Mouse (Mus musculus): ENCODE results near the gene Ostm1. TPM values are rescaled to one million over a fixed set of nuclear protein-coding genes. Genes with fewer than 3 reads are reported as not detected.

The Ostm1 gene
- polyA plus RNA-seq, 1 experiment: 5.8 TPM

GRCm38 (mm10) chr10:42632453-42633360 is 49.1 kb downstream of the Ostm1 start:
- TF ChIP-seq GATA1 (IDR thresholded peaks at IDR 0.05; ENCODE audit: low read length): no peak

DNA sequence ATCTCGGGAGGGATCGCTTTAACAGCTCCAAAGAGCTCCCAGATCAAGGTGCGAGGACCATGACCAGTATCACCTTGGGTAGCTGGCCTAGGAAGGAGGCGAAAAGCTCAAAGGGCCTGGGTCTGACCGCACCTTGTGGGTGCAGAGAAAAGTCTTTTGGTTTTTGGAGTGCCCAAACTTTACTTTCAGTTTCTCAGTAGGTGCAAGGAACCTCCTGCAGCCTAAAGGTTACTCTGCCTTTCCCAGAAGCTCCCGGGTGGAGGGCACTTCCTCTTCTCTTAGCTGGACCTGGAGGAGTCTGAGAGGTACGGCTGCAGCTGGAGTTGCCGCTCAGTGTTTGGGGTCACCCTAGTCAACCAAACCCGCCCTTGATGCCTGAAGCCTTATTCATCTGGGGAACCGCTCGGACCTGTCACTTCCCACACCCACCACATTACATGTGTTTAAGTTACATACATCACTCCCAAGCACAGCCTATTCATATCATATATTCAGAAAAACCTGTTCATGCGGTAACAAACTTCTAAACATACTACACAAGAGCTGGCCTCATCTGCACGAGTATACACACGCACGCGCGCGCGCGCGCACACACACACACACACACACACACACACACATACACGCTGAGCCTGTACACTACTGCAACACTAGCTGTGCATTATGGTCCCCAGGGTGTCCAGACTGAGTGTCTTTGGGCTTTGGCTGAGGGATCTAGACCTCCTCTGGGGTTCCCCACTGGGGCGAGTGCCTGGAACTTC is 49.9 kb downstream of the Ostm1 start:
- no peak for TF ChIP-seq GATA1 (IDR thresholded peaks at IDR 0.05; ENCODE audit: low read length)

DNA sequence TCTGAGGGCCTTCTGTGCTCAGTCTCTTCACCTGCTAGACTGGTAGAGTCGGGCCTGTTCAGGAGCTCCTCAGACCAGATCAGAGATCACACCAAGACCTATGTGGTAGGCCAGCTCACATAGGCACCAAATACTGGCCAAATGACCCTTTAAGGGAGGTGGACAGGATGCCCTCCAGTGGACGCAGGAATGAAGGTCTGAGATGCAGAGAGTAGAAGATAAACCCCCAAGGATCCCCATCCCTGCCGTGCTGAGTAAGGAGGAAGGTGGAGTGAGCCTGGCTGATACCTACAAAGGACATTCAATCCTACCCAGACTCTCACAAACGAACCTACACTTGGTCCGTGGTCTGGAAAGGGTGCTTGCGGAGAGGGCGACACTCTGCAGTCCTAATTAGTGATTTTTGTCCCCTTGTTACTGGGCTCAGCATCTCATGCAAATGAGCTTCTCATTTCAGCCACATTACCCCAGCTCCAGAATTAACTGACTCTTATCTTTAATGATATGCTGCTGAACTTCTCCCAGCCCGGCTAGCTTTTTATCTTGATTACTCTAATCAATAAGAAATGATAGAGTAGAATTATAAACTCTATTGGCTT is 50.6 kb downstream of the Ostm1 start:
- no peak for TF ChIP-seq GATA1 (IDR thresholded peaks at IDR 0.05; ENCODE audit: low read length)

DNA sequence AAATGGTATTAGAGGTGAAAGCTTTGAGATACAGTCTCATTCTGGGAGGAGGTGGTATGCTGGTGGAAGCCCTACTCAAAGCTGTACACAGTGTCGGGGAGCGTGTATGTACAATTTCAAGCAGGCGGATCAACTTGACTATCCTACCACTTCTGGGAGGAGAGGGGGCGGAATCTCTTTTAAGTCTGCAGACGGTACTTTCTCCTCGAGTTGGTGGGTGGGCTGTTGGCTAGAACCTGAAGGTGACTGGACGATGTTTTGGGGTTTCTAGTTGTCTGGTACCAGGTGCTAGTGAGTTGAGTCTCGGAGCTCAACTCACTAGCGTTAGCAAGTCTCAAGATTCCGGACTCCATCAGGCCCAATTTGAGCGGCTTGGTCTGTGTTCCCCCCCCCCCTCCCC is 51.4 kb downstream of the Ostm1 start:
- TF ChIP-seq GATA1 (IDR thresholded peaks at IDR 0.05; ENCODE audit: low read length): no peak

GRCm38 (mm10) chr10:42635566-42636359 is 52.1 kb downstream of the Ostm1 start:
- no peak for TF ChIP-seq GATA1 (IDR thresholded peaks at IDR 0.05; ENCODE audit: low read length)

DNA sequence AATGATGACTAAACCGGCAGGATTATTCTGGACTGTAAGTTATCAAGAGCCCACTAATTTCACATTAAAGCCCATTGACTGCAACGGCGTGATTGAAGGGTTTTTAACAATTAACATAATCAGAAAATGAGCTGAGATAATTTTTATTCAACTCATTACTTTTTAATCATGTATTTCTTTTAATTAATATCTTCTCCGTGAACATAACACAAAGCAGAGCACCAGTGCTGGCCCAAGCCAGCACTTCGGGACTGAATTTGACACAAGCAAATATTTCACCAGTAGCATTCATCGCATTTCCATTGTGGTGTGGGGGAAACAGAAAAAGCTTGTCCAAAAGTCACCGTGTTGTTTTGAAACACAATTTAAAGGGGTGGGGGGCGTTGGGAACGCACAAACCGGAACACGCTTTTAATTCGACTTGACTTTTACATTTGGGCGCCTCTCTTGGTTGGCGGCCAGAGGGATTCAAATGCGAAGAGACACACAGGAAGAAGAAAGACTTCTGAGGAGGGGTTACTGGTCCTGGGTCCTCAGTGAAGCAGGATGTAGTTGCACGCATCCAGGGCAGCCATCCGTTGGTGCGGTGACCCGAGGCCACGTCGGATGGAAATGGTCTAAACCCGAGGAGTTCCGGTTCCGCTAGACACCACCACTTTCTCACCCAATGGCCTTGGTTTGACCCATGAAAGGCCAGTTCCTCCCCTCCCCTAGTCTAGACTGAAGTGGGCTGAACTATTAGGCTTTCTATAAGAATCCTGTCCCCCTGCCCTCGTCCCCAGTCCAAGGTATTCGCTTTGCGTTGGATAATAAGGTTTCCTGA is 52.9 kb downstream of the Ostm1 start:
- TF ChIP-seq GATA1 (IDR thresholded peaks at IDR 0.05; ENCODE audit: low read length): no peak

DNA sequence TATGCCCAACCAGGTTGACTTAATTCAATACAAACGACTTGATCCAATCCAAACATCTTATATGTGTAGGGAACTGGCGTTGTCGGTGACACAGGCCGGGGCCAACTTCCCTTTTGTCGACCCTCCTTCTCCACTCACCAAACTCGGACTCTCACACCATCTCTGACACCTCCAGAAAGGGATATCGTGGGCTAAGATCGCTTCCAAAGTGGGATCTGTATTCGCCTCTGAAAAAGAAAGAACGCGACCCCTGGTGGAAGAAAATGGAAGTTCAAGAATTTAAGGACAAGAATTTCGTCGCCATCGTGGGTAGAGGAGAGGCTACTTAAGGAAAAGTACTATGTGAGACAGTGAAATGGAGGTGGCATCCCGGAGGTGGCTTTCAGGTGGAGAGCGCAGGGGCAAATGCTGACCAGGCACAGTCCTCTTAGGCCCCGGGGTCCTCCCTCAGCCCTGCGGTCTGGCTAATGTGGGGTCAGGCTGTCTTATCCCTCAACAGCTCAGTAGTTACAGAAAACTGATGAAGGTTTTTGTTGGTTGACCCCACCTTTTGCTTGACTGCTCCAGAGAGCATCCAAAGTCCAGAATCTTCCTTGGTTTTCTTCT is 53.7 kb downstream of the Ostm1 start:
- TF ChIP-seq GATA1 (IDR thresholded peaks at IDR 0.05; ENCODE audit: low read length): no peak

DNA sequence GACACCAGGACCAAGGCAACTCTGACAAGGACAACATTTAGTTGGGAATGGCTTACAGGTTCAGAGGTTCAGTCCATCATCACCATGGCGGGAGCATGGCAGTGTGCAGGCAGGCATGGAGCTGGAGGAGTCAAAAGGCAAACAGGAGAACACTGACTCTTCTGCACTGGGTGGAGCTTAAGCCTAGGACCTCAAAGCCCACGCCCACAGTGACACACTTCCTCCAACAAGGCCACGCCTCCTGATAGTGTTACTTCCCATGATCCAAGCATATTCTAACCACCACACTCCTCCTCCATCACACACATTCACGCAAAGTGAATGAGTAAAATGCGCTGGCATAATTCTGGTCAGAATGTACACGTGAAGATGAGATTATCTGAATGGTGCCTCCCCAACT is 56.2 kb downstream of the Ostm1 start:
- TF ChIP-seq GATA1 (IDR thresholded peaks at IDR 0.05; ENCODE audit: low read length): no peak

- no peak for TF ChIP-seq GATA1 (IDR thresholded peaks at IDR 0.05; ENCODE audit: low read length)
Measured at GRCm38 (mm10) chr10:42643638-42644037, 60.0 kb downstream of the Ostm1 start.

DNA sequence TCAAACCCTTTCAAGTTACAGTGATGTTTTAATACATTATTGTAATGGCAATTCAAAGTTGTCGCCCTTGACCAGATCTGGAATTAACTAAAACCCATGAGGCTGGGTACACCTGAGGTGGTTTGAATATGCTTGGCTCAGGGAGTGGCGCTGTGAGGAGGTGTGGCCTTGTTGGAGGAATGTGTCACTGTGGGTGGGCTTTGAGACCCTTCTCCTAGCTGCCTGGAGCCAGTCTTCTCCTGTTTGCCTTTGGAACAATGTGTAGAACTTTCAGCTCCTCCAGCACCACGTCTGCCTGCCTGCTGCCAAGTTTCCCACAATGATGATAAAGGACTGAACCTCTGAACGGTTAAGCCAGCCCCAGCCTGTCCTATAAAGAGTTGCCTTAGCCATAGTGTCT is 62.7 kb downstream of the Ostm1 start:
- no peak for TF ChIP-seq GATA1 (IDR thresholded peaks at IDR 0.05; ENCODE audit: low read length)

DNA sequence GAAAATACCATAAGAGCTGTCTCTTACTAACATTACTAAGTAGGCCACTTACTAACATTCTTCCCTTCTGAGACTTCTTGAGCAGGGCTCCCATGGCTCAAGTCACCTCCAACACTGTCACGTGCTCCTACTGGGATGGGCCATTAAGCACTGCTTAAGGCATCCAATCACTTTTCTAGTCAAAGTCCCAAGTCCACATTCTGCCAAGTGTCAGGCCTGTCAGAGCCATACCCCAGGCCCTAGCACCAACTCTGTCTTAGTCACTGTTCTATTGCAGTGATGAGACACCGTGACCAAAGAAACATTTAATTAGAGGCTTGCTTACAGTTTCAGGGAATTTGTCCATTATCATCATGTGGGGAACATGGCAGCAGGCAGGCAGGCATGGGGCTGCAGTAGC is 78.3 kb downstream of the Ostm1 start:
- no peak for TF ChIP-seq GATA1 (IDR thresholded peaks at IDR 0.05; ENCODE audit: low read length)

DNA sequence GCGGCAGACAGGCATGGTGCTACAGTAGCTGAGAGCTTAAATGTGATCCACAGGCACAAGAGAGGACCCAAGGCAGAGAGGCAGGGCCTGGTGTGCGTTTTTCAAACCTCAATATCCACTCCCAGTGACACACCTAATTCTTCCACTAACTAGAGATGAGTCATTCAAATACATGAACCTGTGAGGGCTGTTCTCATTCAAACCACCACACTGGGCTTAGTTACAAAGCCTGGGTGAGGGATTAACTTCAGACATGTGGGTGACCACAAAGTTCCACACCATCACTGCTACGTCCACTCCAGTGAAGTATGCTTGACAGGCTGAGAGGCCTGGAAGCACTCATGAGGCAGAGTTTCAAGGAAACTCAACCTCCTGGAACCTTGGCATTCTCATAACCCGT is 86.3 kb downstream of the Ostm1 start:
- TF ChIP-seq GATA1 (IDR thresholded peaks at IDR 0.05; ENCODE audit: low read length): no peak

- TF ChIP-seq GATA1 (IDR thresholded peaks at IDR 0.05; ENCODE audit: low read length): no peak
Measured at GRCm38 (mm10) chr10:42672798-42673197, 89.2 kb downstream of the Ostm1 start.

DNA sequence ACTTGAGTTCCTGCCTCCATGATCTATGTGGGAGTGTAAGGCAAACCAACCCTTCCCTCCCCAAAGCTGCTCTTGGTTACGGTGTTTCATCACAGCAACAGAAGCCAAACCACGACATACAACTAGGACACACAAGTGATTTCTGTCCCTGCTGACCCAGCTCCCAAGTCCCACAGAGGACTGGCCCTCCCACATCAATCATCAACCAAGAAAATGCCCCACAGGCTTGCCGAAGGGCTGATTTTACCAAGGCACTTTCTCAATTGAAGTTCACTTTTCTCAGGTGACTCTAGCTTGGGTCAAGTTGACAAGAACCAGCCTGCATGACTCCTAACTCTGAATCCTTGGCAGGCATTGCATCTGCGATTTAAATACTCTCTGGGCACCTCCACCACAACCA is 91.9 kb downstream of the Ostm1 start:
- TF ChIP-seq GATA1 (IDR thresholded peaks at IDR 0.05; ENCODE audit: low read length): no peak
